Mouse (Mus musculus) ES-E14 (cell line): ENCODE results near the gene Nedd8.
A peak's percentile ranks its signal among the peaks of the same experiment; 100 is the strongest.

Experiments
- CHD2 ChIP-seq: IDR thresholded peaks from 2 replicates; pipeline ENCODE4 v1.6.1; 2014; ENCODE audit warnings: mild to moderate bottlenecking, low read depth, low read length, inconsistent platforms
- HCFC1 ChIP-seq: IDR thresholded peaks from 2 replicates; pipeline ENCODE4 v1.6.1; 2012; ENCODE audit warnings: low read length, inconsistent platforms, borderline replicate concordance; ENCODE audit not compliant: insufficient read depth
- ZNF384 ChIP-seq: IDR thresholded peaks from 2 replicates; pipeline ENCODE4 v1.6.1; 2012; ENCODE audit warnings: low read depth, low read length, inconsistent platforms

DNA sequence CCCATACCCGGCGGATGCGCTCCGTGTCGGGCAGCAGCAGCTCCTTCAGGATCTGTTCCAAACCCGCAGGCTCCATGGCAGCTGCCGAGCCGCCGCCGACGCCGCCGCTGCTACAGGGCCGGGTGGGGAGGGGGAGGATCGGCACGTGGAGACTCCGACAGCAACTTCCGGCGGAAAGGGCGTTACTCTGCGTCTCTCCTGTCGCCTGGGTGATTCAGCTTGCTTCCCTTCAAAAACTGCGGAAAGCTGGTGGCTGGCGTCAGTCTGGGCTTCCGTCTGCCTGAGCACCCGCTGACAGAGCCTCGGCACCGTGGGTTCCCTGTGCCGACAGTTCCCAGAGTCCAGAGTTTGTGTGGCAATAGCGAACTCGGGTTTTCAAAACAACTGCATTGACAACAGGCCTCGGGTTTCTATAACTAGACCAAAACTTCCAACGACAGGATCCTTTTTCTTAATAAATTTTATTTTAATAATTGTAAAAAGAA lies 36.4 kb downstream of the Nedd8 start, which contains the start of gene Ipo4:
- no peak for TF ChIP-seq CHD2
- TF ChIP-seq ZNF384: no peak
- TF ChIP-seq HCFC1: peak; percentile 66; the same call in 1 of the 2 replicates
